ENCODE assay signal across 12 mouse cellular contexts in genomic region chr15:78231346-78232331, GRCm38 (mm10). TPM values are rescaled to one million over a fixed set of nuclear protein-coding genes. Genes with fewer than 3 reads are reported as not detected.
DNase-seq lines count a peak whose midpoint lies in the region; ATAC-seq and TF ChIP-seq lines count a peak whose summit lies in the region.
"Had no signal": no experiment of that assay in that cellular context is flagged by ENCODE, and none has a peak within 500 bp of the region (broad histone marks: within the 10 kb centered on the region; RNA-seq: fewer than 3 reads in every experiment).

No protein-coding gene starts in this region.

- WGBS in intestine, embryonic 16.5 days, result 13% methylated on average over 13 of the region's 13 CpGs
- 13% methylated on average over 13 of the region's 13 CpGs for WGBS in intestine, embryonic 15.5 days
- 19% methylated on average over 13 of the region's 13 CpGs for WGBS in embryonic facial prominence, embryonic 15.5 days
- 25% methylated on average over 13 of the region's 13 CpGs for WGBS in midbrain, embryonic 15.5 days

- H3K4me3 ChIP-seq in intestine, embryonic 16.5 days (ENCODE audit: low read length), result no peak overlapping the region
- no peak overlapping the region for H3K4me3 ChIP-seq in intestine, embryonic 15.5 days (replicated peaks)
- no peak overlapping the region for H3K4me3 ChIP-seq in embryonic facial prominence, embryonic 15.5 days (replicated peaks)
- H3K4me3 ChIP-seq in midbrain, embryonic 15.5 days, result no peak overlapping the region

- peak overlapping the region; percentile 12; the same call in 1 of the 2 replicates for H3K4me2 ChIP-seq in intestine, embryonic 16.5 days (ENCODE audit: low read depth, low read length)
- H3K4me2 ChIP-seq in intestine, embryonic 15.5 days (replicated peaks), result no peak overlapping the region
- peak overlapping the region; percentile 25; the same call in 1 of the 2 replicates for H3K4me2 ChIP-seq in embryonic facial prominence, embryonic 15.5 days (replicated peaks)
- H3K4me2 ChIP-seq in midbrain, embryonic 15.5 days, result peak overlapping the region; percentile 8; the same call in 1 of the 2 replicates

- H3K27me3 ChIP-seq in intestine, embryonic 16.5 days (replicated peaks; ENCODE audit: control insufficient read depth, insufficient read depth, low read length), result no peaks in the 10 kb centered on the region
- H3K27me3 ChIP-seq in intestine, embryonic 15.5 days (replicated peaks), result no peaks in the 10 kb centered on the region
- H3K27me3 ChIP-seq in embryonic facial prominence, embryonic 15.5 days, result 0 out of 2 replicates have a peak, but pooled peaks cover 5% of the 10 kb centered on the region
- H3K27me3 ChIP-seq in midbrain, embryonic 15.5 days (replicated peaks), result peaks cover 8% of the 10 kb centered on the region
- H3K27me3 ChIP-seq: CH12.LX had no signal

- peaks cover 3% of the 10 kb centered on the region; the same call in 1 of the 2 replicates for H3K4me1 ChIP-seq in intestine, embryonic 16.5 days (ENCODE audit: control insufficient read depth, insufficient read depth, low read length)
- H3K4me1 ChIP-seq in intestine, embryonic 15.5 days (replicated peaks), result 0 out of 2 replicates have a peak, but pooled peaks cover 3% of the 10 kb centered on the region
- 0 out of 2 replicates have a peak, but pooled peaks cover 3% of the 10 kb centered on the region for H3K4me1 ChIP-seq in embryonic facial prominence, embryonic 15.5 days
- H3K4me1 ChIP-seq in midbrain, embryonic 15.5 days, result peaks cover 3% of the 10 kb centered on the region; the same call in 1 of the 2 replicates

- H3K36me3 ChIP-seq in intestine, embryonic 16.5 days (ENCODE audit: control insufficient read depth, insufficient read depth, low read length), result no peaks in the 10 kb centered on the region
- H3K36me3 ChIP-seq in intestine, embryonic 15.5 days, result no peaks in the 10 kb centered on the region
- no peaks in the 10 kb centered on the region for H3K36me3 ChIP-seq in embryonic facial prominence, embryonic 15.5 days
- no peaks in the 10 kb centered on the region for H3K36me3 ChIP-seq in midbrain, embryonic 15.5 days (replicated peaks)

- TF ChIP-seq CTCF in brain, embryonic 14.5 days (IDR thresholded peaks at IDR 0.05; ENCODE audit: borderline replicate concordance, extremely low read depth, insufficient read depth, insufficient read length), result peak; percentile 21; the same call in 1 of the 2 replicates

- peaks cover 4% of the 10 kb centered on the region; the same call in 1 of the 2 replicates for H3K9me3 ChIP-seq in intestine, embryonic 16.5 days (ENCODE audit: control insufficient read depth, low read length)
- no peaks in the 10 kb centered on the region for H3K9me3 ChIP-seq in intestine, embryonic 15.5 days
- H3K9me3 ChIP-seq in embryonic facial prominence, embryonic 15.5 days (replicated peaks), result no peaks in the 10 kb centered on the region
- no peaks in the 10 kb centered on the region for H3K9me3 ChIP-seq in midbrain, embryonic 15.5 days

- ATAC-seq in intestine, embryonic 16.5 days, result no peak
- ATAC-seq in intestine, embryonic 15.5 days, result no peak
- no peak; the same call in 1 of the 2 replicates for ATAC-seq in embryonic facial prominence, embryonic 15.5 days (ENCODE audit: insufficient number of reproducible peaks, low FRiP score, low TSS enrichment, low read depth)
- no peak for ATAC-seq in midbrain, embryonic 15.5 days (replicated peaks)

- peak; percentile 65 for DNase-seq in brain, embryonic 14.5 days (ENCODE audit: low read depth)
- DNase-seq in retina, embryonic 14.5 days (ENCODE audit: low spot score), result no peak
- no peak for DNase-seq in urinary bladder, adult 18-20 months (ENCODE audit: low spot score in 2 of 2)
- DNase-seq in spleen, adult 12 weeks (ENCODE audit: low spot score), result no peak
- DNase-seq: cerebellum, adult 11-12 months; kidney, postnatal 36 days; right cerebral cortex, postnatal 25 days had no signal

- no peak overlapping the region for H3K27ac ChIP-seq in intestine, embryonic 16.5 days (ENCODE audit: low read length)
- H3K27ac ChIP-seq in intestine, embryonic 15.5 days, result no peak overlapping the region
- H3K27ac ChIP-seq in embryonic facial prominence, embryonic 15.5 days (replicated peaks), result no peak overlapping the region
- no peak overlapping the region for H3K27ac ChIP-seq in midbrain, embryonic 15.5 days

- no peak overlapping the region for H3K9ac ChIP-seq in intestine, embryonic 16.5 days (ENCODE audit: low read depth, low read length)
- H3K9ac ChIP-seq in intestine, embryonic 15.5 days, result no peak overlapping the region
- H3K9ac ChIP-seq in embryonic facial prominence, embryonic 15.5 days, result no peak overlapping the region
- no peak overlapping the region for H3K9ac ChIP-seq in midbrain, embryonic 15.5 days

- no peak for TF ChIP-seq POLR2A in brain, embryonic 14.5 days (IDR thresholded peaks at IDR 0.05; ENCODE audit: borderline replicate concordance, extremely low read depth, insufficient read depth, insufficient read length, poor library complexity, severe bottlenecking)

RNA-seq across cellular contexts. Expression of gene Ncf4, which starts 13.0 kb away (rescaled TPM):
- polyA plus RNA-seq in intestine, embryonic 16.5 days (2015; fragmentation: Nextera tagmentation; extraction: Ambion mirVana), result 4.2 and 5.6 TPM in 2 replicates
- polyA plus RNA-seq in intestine, embryonic 15.5 days (2015; fragmentation: Nextera tagmentation; extraction: Ambion mirVana), result 5.1 and 5.6 TPM in 2 replicates
- 0.66 and 1.1 TPM in 2 replicates for polyA plus RNA-seq in brain, embryonic 14.5 days (2012; rRNA removed)
- polyA plus RNA-seq in embryonic facial prominence, embryonic 15.5 days (2015; fragmentation: Nextera tagmentation; extraction: Ambion mirVana), result 4.7 and 6.2 TPM in 2 replicates
- polyA plus RNA-seq in midbrain, embryonic 15.5 days (2015; fragmentation: Nextera tagmentation; extraction: Ambion mirVana), result 1.4 and 1.5 TPM in 2 replicates

RNA-seq across cellular contexts. Expression of gene Pvalb, which starts 25.4 kb away (rescaled TPM):
- not detected in 2 replicates for polyA plus RNA-seq in intestine, embryonic 16.5 days (2015; fragmentation: Nextera tagmentation; extraction: Ambion mirVana)
- not detected in 2 replicates for polyA plus RNA-seq in intestine, embryonic 15.5 days (2015; fragmentation: Nextera tagmentation; extraction: Ambion mirVana)
- 1.00 and 2.9 TPM in 2 replicates for polyA plus RNA-seq in brain, embryonic 14.5 days (2012; rRNA removed)
- polyA plus RNA-seq in embryonic facial prominence, embryonic 15.5 days (2015; fragmentation: Nextera tagmentation; extraction: Ambion mirVana), result not detected in 2 replicates
- 1.7 and 3.0 TPM in 2 replicates for polyA plus RNA-seq in midbrain, embryonic 15.5 days (2015; fragmentation: Nextera tagmentation; extraction: Ambion mirVana)

RNA-seq across cellular contexts. Expression of gene Ift27, which starts 57.7 kb away (rescaled TPM):
- 51.7 and 57.4 TPM in 2 replicates for polyA plus RNA-seq in intestine, embryonic 16.5 days (2015; fragmentation: Nextera tagmentation; extraction: Ambion mirVana)
- polyA plus RNA-seq in intestine, embryonic 15.5 days (2015; fragmentation: Nextera tagmentation; extraction: Ambion mirVana), result 60.5 and 62.9 TPM in 2 replicates
- 56.7 and 68.1 TPM in 2 replicates for polyA plus RNA-seq in brain, embryonic 14.5 days (2012; rRNA removed)
- 89.5 and 97.3 TPM in 2 replicates for polyA plus RNA-seq in embryonic facial prominence, embryonic 15.5 days (2015; fragmentation: Nextera tagmentation; extraction: Ambion mirVana)
- 100 and 106 TPM in 2 replicates for polyA plus RNA-seq in midbrain, embryonic 15.5 days (2015; fragmentation: Nextera tagmentation; extraction: Ambion mirVana)
